Mouse (Mus musculus) intestine, postnatal 0 days (tissue): ENCODE data around the gene Tekt3. TPM values are rescaled to one million over a fixed set of nuclear protein-coding genes. Genes with fewer than 3 reads are reported as not detected.

ENCODE experiments used
- ATAC-seq: fragments of 200-750 bp; cut with Nextera tagmentation; 2 replicates; pipeline ENCODE4 v1.8.0; 2017; ENCODE audit warnings: mild to moderate bottlenecking, moderate TSS enrichment, moderate library complexity
- H3K27ac ChIP-seq: fragments of 300-500 bp; sonication (generic); 2 replicates; pipeline ENCODE4 v1.5.1; 2014; ENCODE audit warnings: mild to moderate bottlenecking, low read depth, low read length, moderate library complexity
- H3K27me3 ChIP-seq: fragments of 300-500 bp; sonication (generic); replicated peaks from 2 replicates; pipeline ENCODE4 v1.6.1; 2014; ENCODE audit warnings: low read length, mixed read lengths; ENCODE audit not compliant: control insufficient read depth, insufficient read depth
- H3K36me3 ChIP-seq: fragments of 300-500 bp; sonication (generic); 2 replicates; pipeline ENCODE4 v1.6.1; 2014; ENCODE audit warnings: mild to moderate bottlenecking, moderate library complexity; ENCODE audit not compliant: control insufficient read depth, insufficient read depth
- H3K4me1 ChIP-seq: fragments of 300-500 bp; sonication (generic); replicated peaks from 2 replicates; pipeline ENCODE4 v1.6.1; 2014; ENCODE audit warnings: antibody characterized with exemption, low read length, mixed read lengths; ENCODE audit not compliant: control insufficient read depth, insufficient read depth
- H3K4me2 ChIP-seq: fragments of 300-500 bp; sonication (generic); replicated peaks from 2 replicates; pipeline ENCODE4 v1.6.1; 2014; ENCODE audit warnings: low read depth, mild to moderate bottlenecking, moderate library complexity
- H3K4me3 ChIP-seq: fragments of 300-500 bp; sonication (generic); 2 replicates; pipeline ENCODE4 v1.5.1; 2014; ENCODE audit warnings: low read depth, low read length
- H3K9ac ChIP-seq: fragments of 300-500 bp; sonication (generic); 2 replicates; pipeline ENCODE4 v1.6.1; 2014; ENCODE audit warnings: mild to moderate bottlenecking, low read depth, low read length
- H3K9me3 ChIP-seq: fragments of 300-500 bp; sonication (generic); 2 replicates; pipeline ENCODE4 v1.6.1; 2016; ENCODE audit warnings: mixed run types; ENCODE audit not compliant: control insufficient read depth
- CTCF ChIP-seq: sonication (generic); IDR thresholded peaks from 2 replicates; pipeline ENCODE4 v1.5.1; 2016; ENCODE audit warnings: low read depth, mild to moderate bottlenecking, control low read depth, antibody characterized with exemption, moderate library complexity
- WGBS: fragments of 180-500 bp; shearing (Covaris S2); extraction: QIAGEN DNeasy Blood & Tissue Kit; methylation state at CpG from one replicate; pipeline ENCODE4 v1.1.7; 2014; 5-methylcytosine and 5-hydroxymethylcytosine counted together
- polyA plus RNA-seq: library from polyadenylated mRNA; unstranded; fragments of >200 nt; fragmentation: Nextera tagmentation; extraction: Ambion mirVana; gene quantifications from 2 replicates; pipeline ENCODE4 v1.2.1, GENCODE M21; 2015

Tekt3 gene
- polyA plus RNA-seq, 1 experiment from 2014 or later = not detected

DNA sequence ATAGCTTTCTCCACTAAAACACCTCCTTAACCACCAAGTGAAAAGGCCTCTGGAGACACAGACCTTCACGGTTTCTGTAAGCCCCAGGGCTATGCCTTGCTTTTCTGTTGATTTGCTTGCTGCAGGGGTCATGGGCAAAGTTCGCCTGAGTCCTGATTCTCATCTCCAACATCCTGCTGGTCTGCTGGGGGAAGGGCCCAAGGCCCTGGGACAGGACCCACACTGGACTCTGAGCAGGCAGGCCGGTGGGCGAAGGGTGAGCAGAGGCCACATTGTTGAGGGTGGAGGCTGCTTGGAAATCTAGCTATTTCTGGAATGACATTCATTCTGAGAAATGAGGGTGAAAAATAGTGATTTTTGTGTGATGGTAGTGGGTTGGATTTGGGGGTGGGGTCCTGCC is 81.4 kb downstream of the Tekt3 start:
- Histone ChIP-seq H3K4me2 (no peak overlapping the region), H3K4me3 (no peak overlapping the region), H3K27ac (no peak overlapping the region), H3K27me3 (no peaks in the 10 kb centered on the region), H3K9me3 (no peaks in the 10 kb centered on the region), H3K36me3 (peaks cover 4% of the 10 kb centered on the region; the same call in 1 of the 2 replicates), H3K4me1 (no peaks in the 10 kb centered on the region), H3K9ac (no peak overlapping the region)
- no peak for TF ChIP-seq CTCF
- ATAC-seq = no peak
- 74% methylated on average over 4 of the region's 4 CpGs for WGBS

DNA sequence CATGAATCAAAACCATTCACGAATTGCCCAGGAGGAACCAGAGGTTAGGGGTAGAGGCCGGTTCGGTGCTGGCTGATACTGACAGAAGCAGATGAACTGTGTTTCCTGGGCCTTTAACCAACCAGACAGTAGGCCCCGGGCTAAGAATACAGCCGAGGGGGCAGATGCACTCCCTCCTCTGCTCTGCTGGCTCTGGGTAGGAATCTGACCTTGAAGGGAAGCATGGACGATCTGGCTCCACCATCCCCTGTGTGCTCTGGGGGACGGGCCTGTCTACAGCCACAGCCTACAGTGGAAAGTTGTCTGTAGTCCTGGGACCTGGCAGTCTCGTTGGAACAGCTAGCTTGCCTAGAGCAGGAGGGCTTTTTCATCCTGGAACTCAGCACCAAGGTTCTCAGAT is 82.0 kb downstream of the Tekt3 start:
- ATAC-seq = no peak
- no peaks in the 10 kb centered on the region for H3K9me3 ChIP-seq
- H3K27ac ChIP-seq = no peak overlapping the region
- H3K4me1 ChIP-seq = no peaks in the 10 kb centered on the region
- no peak overlapping the region for H3K4me2 ChIP-seq
- H3K9ac ChIP-seq = no peak overlapping the region
- H3K36me3 ChIP-seq = peaks cover 4% of the 10 kb centered on the region; the same call in 1 of the 2 replicates
- 71% methylated on average over 8 of the region's 8 CpGs for WGBS
- no peak for TF ChIP-seq CTCF
- H3K27me3 ChIP-seq = no peaks in the 10 kb centered on the region
- H3K4me3 ChIP-seq = no peak overlapping the region

Other genes starting within 250 kb of the Tekt3 start
- gene Trim16, start 241.4 kb upstream of the Tekt3 start, polyA plus RNA-seq = 10.8 and 11.5 TPM in 2 replicates
- gene Fbxw10, start 214.6 kb upstream of the Tekt3 start, polyA plus RNA-seq = 0.14 and 0.17 TPM in 2 replicates
- 53.4 and 57.2 TPM in 2 replicates for gene Tvp23b, start 182.2 kb upstream of the Tekt3 start, polyA plus RNA-seq
- gene Cdrt4, start 110.5 kb upstream of the Tekt3 start, polyA plus RNA-seq = not detected in 2 replicates
- gene Pmp22, start 67.3 kb downstream of the Tekt3 start, polyA plus RNA-seq = 49.1 and 54.0 TPM in 2 replicates